Mouse (Mus musculus) liver, embryonic 14.5 days (tissue): Measurements from ENCODE around the gene Tollip. TPM values are rescaled to one million over a fixed set of nuclear protein-coding genes. Genes with fewer than 3 reads are reported as not detected.

Experiments used
- ATAC-seq: fragments of 200-750 bp; cut with Nextera tagmentation; 2 replicates; pipeline ENCODE4 v1.8.0; 2017; ENCODE audit warnings: moderate number of reproducible peaks, mild to moderate bottlenecking, moderate library complexity; ENCODE audit not compliant: insufficient read depth
- DNase-seq, 3 experiments: peaks; one replicate each; pipeline ENCODE4 v3.0.0-alpha.2; 2012 to 2013; ENCODE audit warnings: low read depth in 3 of 3, low spot score in 3 of 3
- H3K27ac ChIP-seq: fragments of 300-500 bp; sonication (generic); 2 replicates; pipeline ENCODE4 v1.5.1; 2014; ENCODE audit warnings: moderate library complexity, mild to moderate bottlenecking, control low read depth, inconsistent platforms
- H3K27me3 ChIP-seq: fragments of 300-500 bp; sonication (generic); 2 replicates; pipeline ENCODE4 v1.6.1; 2014; ENCODE audit warnings: mild to moderate bottlenecking, low read length, moderate library complexity; ENCODE audit not compliant: control insufficient read depth, insufficient read depth
- H3K36me3 ChIP-seq: fragments of 300-500 bp; sonication (generic); replicated peaks from 2 replicates; pipeline ENCODE4 v1.6.1; 2014; ENCODE audit warnings: low read depth; ENCODE audit not compliant: control insufficient read depth, insufficient read depth
- H3K4me1 ChIP-seq, 2 experiments: fragments of 200-500 bp in 1 of 2; fragments of 300-500 bp in 1 of 2; sonication (generic) in 1 of 2; replicated peaks; 2 replicates each; pipeline ENCODE4 v1.6.1; 2012 to 2014; ENCODE audit warnings: antibody characterized with exemption in 1 of 2, inconsistent platforms in 1 of 2, low read length in 1 of 2; ENCODE audit not compliant: control insufficient read depth in 2 of 2, insufficient read depth in 2 of 2
- H3K4me2 ChIP-seq: fragments of 300-500 bp; sonication (generic); 2 replicates; pipeline ENCODE4 v1.6.1; 2014; ENCODE audit warnings: low read depth, mild to moderate bottlenecking, control low read depth, moderate library complexity
- H3K4me3 ChIP-seq, 2 experiments: fragments of 200-500 bp in 1 of 2; fragments of 300-500 bp in 1 of 2; sonication (generic) in 1 of 2; 2 replicates each; pipeline ENCODE4 v1.5.1; 2012 to 2014; ENCODE audit warnings: low read depth in 2 of 2, low read length in 2 of 2, mild to moderate bottlenecking in 2 of 2, control low read depth in 1 of 2, inconsistent platforms in 1 of 2, moderate library complexity in 1 of 2; ENCODE audit not compliant: insufficient read depth in 1 of 2
- H3K9ac ChIP-seq: fragments of 300-500 bp; sonication (generic); replicated peaks from 2 replicates; pipeline ENCODE4 v1.6.1; 2014; ENCODE audit warnings: mild to moderate bottlenecking, control low read depth, moderate library complexity
- H3K9me3 ChIP-seq: fragments of 300-500 bp; sonication (generic); 2 replicates; pipeline ENCODE4 v1.6.1; 2016; ENCODE audit warnings: low read length, mixed read lengths; ENCODE audit not compliant: control insufficient read depth
- CTCF ChIP-seq: IDR thresholded peaks from 2 replicates; pipeline ENCODE4 v1.5.1; 2016; ENCODE audit warnings: antibody characterized with exemption, low read depth, control low read depth
- EP300 ChIP-seq: IDR thresholded peaks from 2 replicates; pipeline ENCODE4 v1.6.1; 2016; ENCODE audit warnings: antibody characterized with exemption, low read depth
- WGBS: fragments of 180-500 bp; shearing (Covaris S2); extraction: QIAGEN DNeasy Blood & Tissue Kit; methylation state at CpG from one replicate; pipeline ENCODE4 v1.1.7; 2014; ENCODE audit not compliant: insufficient replicate concordance; 5-methylcytosine and 5-hydroxymethylcytosine counted together
- polyA plus RNA-seq, 2 experiments: library from polyadenylated mRNA; depleted of rRNA in 1 of 2; stranded (reverse) in 1 of 2; unstranded in 1 of 2; fragments of >200 nt; fragmentation: Nextera tagmentation in 1 of 2; extraction: Ambion mirVana in 1 of 2; gene quantifications; 2 replicates each; pipeline versions ENCODE4 v1.2.1 to v1.2.3; 2012 to 2014

Gene Tollip
- polyA plus RNA-seq (2012; rRNA removed) (13.5 and 15.3 TPM in 2 replicates), polyA plus RNA-seq (2014; fragmentation: Nextera tagmentation; extraction: Ambion mirVana) (18.0 and 19.7 TPM in 2 replicates)

DNA sequence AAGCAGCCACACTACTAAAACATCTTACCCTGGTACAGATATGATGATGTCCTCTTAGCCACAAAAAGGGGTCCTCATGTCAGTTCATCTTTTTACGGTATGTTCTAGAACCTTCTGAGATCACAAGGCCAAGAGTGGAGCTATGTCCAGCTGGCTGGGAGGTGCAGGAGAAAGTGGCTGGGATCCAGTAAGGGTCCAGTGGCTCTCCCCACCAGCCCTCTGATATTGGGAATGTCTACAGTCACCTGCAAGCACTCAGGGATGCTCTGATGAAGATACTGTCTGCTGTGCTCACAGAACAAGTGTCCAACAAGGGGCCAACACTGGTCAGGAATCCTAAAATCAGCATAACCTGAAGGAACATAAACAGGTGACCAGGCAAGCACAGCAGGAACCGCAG is at the start of gene Tollip:
Gene Tollip (minus strand): TSS at position 101 of the 400 bp plus-strand sequence.
- no peaks in the 10 kb centered on the region for H3K4me1 ChIP-seq
- TF ChIP-seq EP300 = no peak
- TF ChIP-seq CTCF = no peak
- ATAC-seq (no peak), DNase-seq (no peak)
- no peak within 1 kb of the TSS for H3K4me2 ChIP-seq
- H3K27me3 ChIP-seq = peaks cover under 1% of the 10 kb centered on the region; the same call in 1 of the 2 replicates
- H3K9me3 ChIP-seq = no peaks in the 10 kb centered on the region
- no peak within 1 kb of the TSS for H3K4me3 ChIP-seq
- WGBS = 69% methylated on average over 2 of the region's 2 CpGs
- H3K36me3 ChIP-seq = no peaks in the 10 kb centered on the region
- H3K9ac ChIP-seq = no peak within 1 kb of the TSS
- H3K27ac ChIP-seq = no peak within 1 kb of the TSS

DNA sequence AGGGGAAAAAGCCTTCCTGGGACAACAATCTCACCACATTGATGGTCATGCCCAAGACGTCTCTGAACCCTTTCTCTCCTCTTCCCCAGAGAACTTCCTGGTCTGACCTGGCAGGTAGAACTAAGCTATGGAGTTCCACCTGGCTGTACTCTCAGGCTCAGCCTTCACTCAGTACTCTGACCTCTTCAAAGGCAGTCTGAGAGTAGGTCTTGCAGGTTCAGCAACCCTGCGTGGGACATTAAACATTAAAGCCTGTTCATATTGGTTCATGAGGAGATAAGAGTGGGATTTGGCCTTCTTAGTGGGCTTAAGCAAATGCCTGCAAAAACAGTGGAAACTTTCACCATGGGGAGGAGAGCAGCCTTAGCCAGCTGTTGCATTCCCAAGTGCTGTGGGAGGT is 48.0 kb upstream of the Tollip start:
- no peak for DNase-seq
- WGBS = 51% methylated on average over 2 of the region's 2 CpGs
- Histone ChIP-seq H3K4me2 (no peak overlapping the region), H3K4me1 (no peaks in the 10 kb centered on the region), H3K4me3 (no peak overlapping the region), H3K36me3 (no peaks in the 10 kb centered on the region), H3K27ac (no peak overlapping the region), H3K27me3 (no peaks in the 10 kb centered on the region), H3K9ac (no peak overlapping the region), H3K9me3 (no peaks in the 10 kb centered on the region)
- TF ChIP-seq CTCF = no peak
- TF ChIP-seq EP300 = no peak
- no peak for ATAC-seq

DNA sequence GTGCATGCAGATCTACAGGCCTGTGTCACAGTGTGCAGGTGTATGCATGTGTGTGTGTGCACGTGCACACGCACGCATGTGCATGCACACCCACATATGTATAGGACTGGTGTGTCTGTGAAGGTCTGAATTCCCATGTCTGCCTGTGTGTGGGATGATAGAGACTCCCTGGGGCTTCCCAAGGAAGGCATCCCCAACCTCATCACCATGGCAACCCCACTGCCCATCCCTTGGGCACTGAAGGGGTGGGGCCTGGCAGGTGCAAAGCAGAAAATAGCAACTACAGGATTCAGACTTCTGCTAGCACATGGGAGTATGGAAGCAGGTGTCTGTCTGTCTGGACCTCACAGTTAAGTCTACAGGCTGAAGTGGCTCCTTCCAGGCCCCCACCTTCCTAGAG is 44.2 kb upstream of the Tollip start:
- no peak overlapping the region for H3K9ac ChIP-seq
- no peaks in the 10 kb centered on the region for H3K27me3 ChIP-seq
- TF ChIP-seq CTCF (no peak), EP300 (no peak)
- no peak overlapping the region for H3K27ac ChIP-seq
- ATAC-seq (no peak), DNase-seq (no peak)
- no peak overlapping the region for H3K4me2 ChIP-seq
- no peaks in the 10 kb centered on the region for H3K9me3 ChIP-seq
- no peak overlapping the region for H3K4me3 ChIP-seq
- H3K36me3 ChIP-seq = no peaks in the 10 kb centered on the region
- 78% methylated on average over 3 of the region's 3 CpGs for WGBS
- H3K4me1 ChIP-seq = no peaks in the 10 kb centered on the region

- Histone ChIP-seq H3K27me3 (no peaks in the 10 kb centered on the region), H3K27ac (no peak overlapping the region), H3K4me3 (no peak overlapping the region), H3K4me2 (no peak overlapping the region), H3K9ac (no peak overlapping the region), H3K36me3 (no peaks in the 10 kb centered on the region), H3K9me3 (no peaks in the 10 kb centered on the region), H3K4me1 (no peaks in the 10 kb centered on the region)
- WGBS = 67% methylated on average over 3 of the region's 3 CpGs
- DNase-seq = no peak
- no peak for ATAC-seq
- TF ChIP-seq EP300 = no peak
- TF ChIP-seq CTCF = no peak
Observed at GRCm38 (mm10) chr7:141961491-141961890, 43.2 kb upstream of the Tollip start.

DNA sequence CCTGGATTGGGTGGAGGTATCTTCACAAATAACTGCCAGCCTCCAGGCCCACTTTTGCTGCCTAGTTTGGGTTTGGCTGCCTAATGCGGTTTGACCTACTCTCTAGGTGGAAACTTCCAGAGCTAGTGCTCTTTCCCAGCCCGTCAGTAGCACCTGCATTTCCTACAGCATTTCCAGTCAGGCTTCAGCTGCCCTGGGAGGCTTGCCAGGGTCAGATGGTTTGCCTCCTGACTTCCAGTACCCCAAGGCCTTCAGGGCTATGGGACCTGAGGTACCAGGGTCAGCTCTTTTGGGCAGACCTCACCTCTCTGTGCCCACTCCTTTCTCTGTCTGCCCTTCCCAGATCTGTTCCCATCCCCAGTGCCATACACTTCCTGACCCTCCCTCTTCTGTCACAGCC is 42.6 kb upstream of the Tollip start:
- DNase-seq = no peak
- Histone ChIP-seq H3K36me3 (no peaks in the 10 kb centered on the region), H3K27ac (no peak overlapping the region), H3K9me3 (no peaks in the 10 kb centered on the region), H3K4me3 (no peak overlapping the region), H3K4me1 (no peaks in the 10 kb centered on the region), H3K9ac (no peak overlapping the region), H3K27me3 (no peaks in the 10 kb centered on the region), H3K4me2 (no peak overlapping the region)
- TF ChIP-seq EP300 = no peak
- TF ChIP-seq CTCF = no peak
- ATAC-seq = no peak
- WGBS = 51% methylated on average over 2 of the region's 2 CpGs
